Mouse (Mus musculus) olfactory bulb, adult 2 months (tissue): ENCODE measurements around the gene Macf1. TPM values are rescaled to one million over a fixed set of nuclear protein-coding genes. Genes with fewer than 3 reads are reported as not detected.

Experiments used
- H3K27ac ChIP-seq: fragments of 200-500 bp; 2 replicates; pipeline ENCODE4 v1.5.1; 2012; ENCODE audit warnings: low read depth, low read length; ENCODE audit not compliant: insufficient read depth
- H3K4me1 ChIP-seq: fragments of 200-500 bp; 2 replicates; pipeline ENCODE4 v1.6.1; 2012; ENCODE audit warnings: low read length; ENCODE audit not compliant: control insufficient read depth, insufficient read depth
- H3K4me3 ChIP-seq: fragments of 200-500 bp; 2 replicates; pipeline ENCODE4 v1.5.1; 2012; ENCODE audit warnings: mild to moderate bottlenecking, low read depth, low read length, moderate library complexity; ENCODE audit not compliant: insufficient read depth
- CTCF ChIP-seq: fragments of 200-500 bp; IDR thresholded peaks from 2 replicates; pipeline ENCODE4 v1.5.1; 2012; ENCODE audit warnings: low read depth, mild to moderate bottlenecking, low read length, moderate library complexity; ENCODE audit not compliant: insufficient read depth
- POLR2A ChIP-seq: fragments of 200-500 bp; IDR thresholded peaks from 2 replicates; pipeline ENCODE4 v1.6.1; 2012; ENCODE audit warnings: mild to moderate bottlenecking, low read depth, low read length, moderate library complexity; ENCODE audit not compliant: insufficient read depth
- WGBS: fragments of 180-500 bp; shearing (Covaris S2); methylation state at CpG from one replicate; pipeline ENCODE4 v1.1.7; 2018; 5-methylcytosine and 5-hydroxymethylcytosine counted together
- polyA plus RNA-seq: library from polyadenylated mRNA; stranded (reverse); fragments of >200 nt; gene quantifications from 2 replicates; pipeline ENCODE4 v1.2.4, GENCODE M21; 2012; ENCODE audit warnings: low replicate concordance; ENCODE audit not compliant: missing spikeins, insufficient read depth, insufficient read length

The Macf1 gene
- polyA plus RNA-seq, 1 experiment, result 508 TPM

DNA sequence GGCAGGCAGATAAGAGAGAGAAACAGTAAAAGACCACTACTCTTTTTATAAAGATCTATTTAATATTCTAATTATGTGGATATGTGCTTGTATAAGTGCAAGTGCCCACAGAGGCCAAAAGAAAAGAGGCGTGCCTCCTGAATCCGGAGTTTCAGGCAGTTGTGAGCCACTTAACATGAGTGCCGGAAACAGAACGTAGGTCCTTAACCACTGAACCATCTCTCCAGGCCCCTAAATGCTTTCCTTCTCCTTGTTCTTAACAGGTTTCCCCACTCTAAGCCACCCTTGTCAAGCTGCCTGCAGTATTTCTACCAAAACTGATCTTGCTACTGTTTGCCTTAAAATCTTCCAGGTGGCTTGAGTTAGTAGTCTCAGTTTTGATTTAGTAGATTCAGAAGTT, 123.3 kb downstream of the Macf1 start:
- TF ChIP-seq POLR2A, result no peak
- no peak for TF ChIP-seq CTCF
- H3K4me1 ChIP-seq, result peaks cover 16% of the 10 kb centered on the region
- no peak overlapping the region for H3K4me3 ChIP-seq
- WGBS, result 92% methylated on average over 4 of the region's 4 CpGs
- H3K27ac ChIP-seq, result no peak overlapping the region

DNA sequence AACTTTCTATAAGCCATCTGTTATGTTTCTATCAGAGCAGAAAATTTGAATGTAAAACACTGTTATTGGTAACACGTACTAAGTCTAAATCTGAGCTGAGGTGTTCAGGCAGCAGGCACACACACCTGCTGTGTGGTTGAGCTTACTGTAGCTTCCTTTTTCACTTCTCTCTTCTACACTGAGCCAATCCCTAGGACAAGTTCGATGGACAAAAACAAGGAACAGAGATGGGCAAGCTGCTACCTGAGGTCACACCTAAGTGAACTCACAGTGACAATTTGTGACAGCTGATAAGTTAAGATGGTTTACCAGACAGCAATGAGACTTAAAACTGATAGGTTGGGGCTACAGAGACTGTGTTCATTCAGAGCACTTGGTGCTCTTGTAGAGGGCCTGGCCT, 125.7 kb downstream of the Macf1 start:
- H3K27ac ChIP-seq, result no peak overlapping the region
- TF ChIP-seq CTCF, result no peak
- no peak for TF ChIP-seq POLR2A
- peaks cover 4% of the 10 kb centered on the region for H3K4me1 ChIP-seq
- WGBS, result 94% methylated on average over 2 of the region's 2 CpGs
- no peak overlapping the region for H3K4me3 ChIP-seq

DNA sequence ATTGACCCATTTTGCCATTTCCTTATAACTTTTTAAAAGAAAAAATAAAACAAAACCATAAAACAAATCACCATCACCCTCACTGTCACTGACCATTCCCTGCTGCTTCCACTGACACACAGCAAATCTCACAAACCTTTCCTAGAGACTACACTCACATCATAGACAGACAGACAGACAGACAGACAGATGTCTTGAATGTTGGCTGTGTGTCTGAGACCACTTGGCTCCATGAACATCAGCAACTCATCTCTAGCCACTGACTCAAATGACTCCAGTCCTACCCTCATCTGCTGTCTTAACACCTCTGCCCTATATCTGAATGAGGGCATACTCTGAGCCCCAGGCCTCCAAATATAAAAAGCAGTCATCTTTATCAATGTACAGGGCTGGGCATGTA, 128.9 kb downstream of the Macf1 start:
- TF ChIP-seq POLR2A (no peak), CTCF (no peak)
- H3K4me3 ChIP-seq, result no peak overlapping the region
- peaks cover 6% of the 10 kb centered on the region for H3K4me1 ChIP-seq
- H3K27ac ChIP-seq, result no peak overlapping the region

DNA sequence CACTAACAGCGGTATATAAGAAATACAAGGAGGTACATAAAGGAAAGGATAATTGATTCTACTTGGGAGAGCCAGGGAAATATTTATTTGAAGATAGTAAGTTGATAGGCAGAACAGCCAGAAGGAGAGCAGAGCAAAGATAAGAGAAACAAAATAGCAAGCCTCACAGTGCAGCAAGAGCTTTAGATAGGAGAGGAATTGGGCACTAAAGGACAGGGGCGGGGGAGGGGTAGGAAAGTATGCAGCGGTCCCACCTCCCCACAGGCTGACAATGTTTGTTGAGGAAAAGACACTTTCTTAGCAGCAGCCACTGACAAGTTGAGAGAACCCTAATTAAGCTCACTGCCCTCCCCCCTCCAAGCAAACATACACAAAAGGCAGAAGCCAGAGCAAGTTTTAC, 131.5 kb downstream of the Macf1 start:
- Histone ChIP-seq H3K4me1 (peaks cover 6% of the 10 kb centered on the region), H3K4me3 (no peak overlapping the region), H3K27ac (peak overlapping the region; percentile 25; the same call in 1 of the 2 replicates)
- TF ChIP-seq POLR2A (no peak), CTCF (no peak)
- WGBS, result 37% methylated on average over 3 of the region's 3 CpGs

GRCm38 (mm10) chr4:123548317-123548716, 135.8 kb downstream of the Macf1 start:
- no peak overlapping the region for H3K27ac ChIP-seq
- no peak overlapping the region for H3K4me3 ChIP-seq
- H3K4me1 ChIP-seq, result peaks cover 3% of the 10 kb centered on the region; the same call in 1 of the 2 replicates
- WGBS, result 73% methylated on average over 3 of the region's 3 CpGs
- TF ChIP-seq POLR2A (no peak), CTCF (no peak)

DNA sequence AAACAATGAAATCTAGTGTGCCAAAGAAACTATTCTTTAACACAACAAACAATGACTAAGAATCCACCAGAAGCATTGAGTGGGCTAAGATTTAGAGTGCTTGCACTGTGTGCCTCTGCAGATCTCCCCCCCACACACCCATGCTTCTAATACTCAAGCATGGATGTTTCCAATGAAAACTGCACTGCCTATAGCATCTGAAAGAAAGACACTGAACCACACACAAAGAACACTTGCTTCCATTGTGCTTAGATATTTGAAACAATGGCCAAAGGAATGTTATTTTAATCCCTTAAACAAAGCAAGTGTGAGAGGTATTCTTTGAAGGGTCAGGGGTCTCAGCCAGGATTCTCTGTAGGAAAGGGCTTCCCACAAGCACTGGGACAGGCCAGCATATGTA, 140.5 kb downstream of the Macf1 start:
- Histone ChIP-seq H3K4me3 (no peak overlapping the region), H3K27ac (no peak overlapping the region), H3K4me1 (peaks cover 2% of the 10 kb centered on the region; the same call in 1 of the 2 replicates)
- TF ChIP-seq CTCF, result no peak
- no peak for TF ChIP-seq POLR2A

GRCm38 (mm10) chr4:123535271-123535670, 148.9 kb downstream of the Macf1 start:
- no peak overlapping the region for H3K4me3 ChIP-seq
- H3K27ac ChIP-seq, result no peak overlapping the region
- no peak for TF ChIP-seq CTCF
- TF ChIP-seq POLR2A, result no peak
- H3K4me1 ChIP-seq, result no peaks in the 10 kb centered on the region
- 11% methylated on average over 1 of the region's 1 CpGs for WGBS

DNA sequence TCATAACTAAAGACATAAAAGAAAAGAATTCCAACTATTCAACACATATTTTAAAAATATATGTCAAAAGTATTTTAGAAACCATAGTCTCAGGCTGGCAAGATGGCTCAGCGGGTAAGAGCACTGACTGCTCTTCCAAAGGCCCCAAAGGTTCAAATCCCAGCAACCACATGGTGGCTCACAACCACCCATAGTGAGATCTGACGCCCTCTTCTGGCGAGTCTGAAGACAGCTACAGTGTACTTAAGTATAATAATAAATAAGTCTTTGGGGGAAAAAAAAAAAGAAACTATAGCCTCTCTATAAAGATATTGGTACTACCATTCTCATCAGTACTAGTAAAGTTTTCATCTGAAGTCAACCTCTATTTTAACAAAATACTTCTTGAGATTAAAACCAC, 152.2 kb downstream of the Macf1 start:
- 48% methylated on average over 3 of the region's 3 CpGs for WGBS
- peaks cover 11% of the 10 kb centered on the region for H3K4me1 ChIP-seq
- H3K27ac ChIP-seq, result no peak overlapping the region
- TF ChIP-seq POLR2A (no peak), CTCF (no peak)
- H3K4me3 ChIP-seq, result no peak overlapping the region

DNA sequence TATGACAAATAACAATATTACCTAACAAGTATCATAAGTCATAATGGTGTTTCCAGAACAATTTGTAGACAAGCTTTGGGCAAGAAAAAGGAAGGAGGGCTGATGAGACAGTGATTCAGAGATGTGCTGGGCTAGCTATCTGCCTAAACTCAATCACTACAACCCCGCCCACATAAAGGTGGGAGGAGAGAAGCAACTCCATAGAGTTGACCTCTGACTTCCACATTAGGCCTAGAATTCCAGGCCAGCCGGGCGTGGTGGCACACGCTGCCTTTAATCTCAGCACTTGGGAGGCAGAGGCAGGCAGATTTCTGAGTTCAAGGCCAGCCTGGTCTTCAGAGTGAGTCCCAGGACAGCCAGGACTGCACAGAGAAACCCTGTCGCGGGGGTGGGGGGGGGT, 153.2 kb downstream of the Macf1 start:
- Histone ChIP-seq H3K27ac (no peak overlapping the region), H3K4me1 (peaks cover 19% of the 10 kb centered on the region), H3K4me3 (no peak overlapping the region)
- TF ChIP-seq POLR2A (no peak), CTCF (no peak)
- 90% methylated on average over 6 of the region's 6 CpGs for WGBS

DNA sequence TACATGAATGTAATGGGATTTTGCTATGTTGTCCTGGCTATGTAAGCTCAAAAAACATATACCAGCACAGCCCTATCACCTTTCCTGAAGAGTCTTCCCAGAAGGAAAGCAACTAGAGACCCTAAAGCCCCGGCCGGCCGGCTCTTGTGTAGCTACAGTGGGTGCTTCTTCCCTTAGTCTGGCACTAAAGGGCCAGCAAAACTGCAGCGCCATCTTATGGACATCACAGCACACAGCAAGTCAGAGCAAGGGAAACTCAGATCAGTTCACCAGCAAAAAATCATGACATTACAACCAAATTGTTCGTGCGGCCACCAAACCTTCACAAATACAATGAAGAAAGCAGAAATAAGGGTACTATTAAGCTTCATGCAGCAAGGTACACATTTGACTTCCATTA, 154.9 kb downstream of the Macf1 start:
- Histone ChIP-seq H3K4me3 (no peak overlapping the region), H3K4me1 (peaks cover 23% of the 10 kb centered on the region), H3K27ac (no peak overlapping the region)
- peak; percentile 44; the same call in 1 of the 2 replicates for TF ChIP-seq CTCF
- no peak for TF ChIP-seq POLR2A
- 34% methylated on average over 6 of the region's 6 CpGs for WGBS
